Mouse (Mus musculus): Measurements from ENCODE around the gene Rbms3. TPM values are rescaled to one million over a fixed set of nuclear protein-coding genes. Genes with fewer than 3 reads are reported as not detected.

Gene Rbms3
- polyA plus RNA-seq, 1 experiment from 2014 or later, result 76.1 TPM

DNA sequence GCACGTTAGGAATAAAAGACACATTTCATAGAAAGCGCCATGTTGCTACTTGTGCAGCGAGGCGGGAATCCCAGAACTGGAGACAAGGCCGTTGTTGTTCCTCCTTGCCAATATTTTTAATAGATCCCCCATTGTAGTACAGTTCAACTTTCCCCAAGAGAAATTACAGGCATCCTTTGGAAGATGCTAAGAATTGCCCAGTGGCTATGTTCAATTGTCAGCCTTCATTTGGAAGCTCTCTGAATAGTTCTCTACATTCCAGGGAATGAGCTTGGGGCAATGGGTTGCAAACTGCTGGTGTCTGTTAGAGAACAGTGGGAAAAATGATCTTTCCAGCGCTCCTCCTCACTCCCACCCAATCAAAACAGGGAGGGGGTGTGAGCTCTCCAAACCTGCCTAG, 541.4 kb downstream of the Rbms3 start:
- Histone ChIP-seq H3K9me3 (replicated peaks; ENCODE audit: control insufficient read depth, low read length) (no peaks in the 10 kb centered on the region), H3K4me3 (replicated peaks; ENCODE audit: low read length) (no peak overlapping the region), H3K27ac (ENCODE audit: low read length) (no peak overlapping the region), H3K36me3 (ENCODE audit: control insufficient read depth, insufficient read depth, low read length) (no peaks in the 10 kb centered on the region), H3K4me1 (ENCODE audit: control insufficient read depth, insufficient read depth, low read length) (0 out of 2 replicates have a peak, but pooled peaks cover 8% of the 10 kb centered on the region), H3K27me3 (ENCODE audit: control insufficient read depth, insufficient read depth, low read length) (no peaks in the 10 kb centered on the region), H3K9ac (ENCODE audit: low read length) (no peak overlapping the region), H3K4me2 (ENCODE audit: low read depth, low read length) (no peak overlapping the region)
- no peak for ATAC-seq (ENCODE audit: insufficient read depth, low FRiP score)
- whole genome bisulfite sequencing, result 86% methylated on average over 6 of the region's 6 CpGs

- Histone ChIP-seq H3K4me2 (ENCODE audit: low read depth, low read length) (no peak overlapping the region), H3K27me3 (ENCODE audit: control insufficient read depth, insufficient read depth, low read length) (no peaks in the 10 kb centered on the region), H3K36me3 (ENCODE audit: control insufficient read depth, insufficient read depth, low read length) (no peaks in the 10 kb centered on the region), H3K9me3 (replicated peaks; ENCODE audit: control insufficient read depth, low read length) (no peaks in the 10 kb centered on the region), H3K9ac (ENCODE audit: low read length) (no peak overlapping the region), H3K27ac (ENCODE audit: low read length) (no peak overlapping the region), H3K4me1 (ENCODE audit: control insufficient read depth, insufficient read depth, low read length) (0 out of 2 replicates have a peak, but pooled peaks cover 2% of the 10 kb centered on the region), H3K4me3 (replicated peaks; ENCODE audit: low read length) (no peak overlapping the region)
- WGBS, result 88% methylated on average over 9 of the region's 9 CpGs
- ATAC-seq (ENCODE audit: insufficient read depth, low FRiP score), result no peak
Observed at GRCm38 (mm10) chr9:117085706-117086105, 544.0 kb downstream of the Rbms3 start.

- Histone ChIP-seq H3K36me3 (ENCODE audit: control insufficient read depth, insufficient read depth, low read length) (no peaks in the 10 kb centered on the region), H3K4me2 (ENCODE audit: low read depth, low read length) (no peak overlapping the region), H3K4me1 (ENCODE audit: control insufficient read depth, insufficient read depth, low read length) (0 out of 2 replicates have a peak, but pooled peaks cover 2% of the 10 kb centered on the region), H3K27ac (ENCODE audit: low read length) (no peak overlapping the region), H3K4me3 (replicated peaks; ENCODE audit: low read length) (no peak overlapping the region), H3K9ac (ENCODE audit: low read length) (no peak overlapping the region), H3K27me3 (ENCODE audit: control insufficient read depth, insufficient read depth, low read length) (no peaks in the 10 kb centered on the region), H3K9me3 (replicated peaks; ENCODE audit: control insufficient read depth, low read length) (no peaks in the 10 kb centered on the region)
- no peak for ATAC-seq (ENCODE audit: insufficient read depth, low FRiP score)
- WGBS, result 94% methylated on average over 2 of the region's 2 CpGs
Observed at GRCm38 (mm10) chr9:117084471-117084870, 545.2 kb downstream of the Rbms3 start.

DNA sequence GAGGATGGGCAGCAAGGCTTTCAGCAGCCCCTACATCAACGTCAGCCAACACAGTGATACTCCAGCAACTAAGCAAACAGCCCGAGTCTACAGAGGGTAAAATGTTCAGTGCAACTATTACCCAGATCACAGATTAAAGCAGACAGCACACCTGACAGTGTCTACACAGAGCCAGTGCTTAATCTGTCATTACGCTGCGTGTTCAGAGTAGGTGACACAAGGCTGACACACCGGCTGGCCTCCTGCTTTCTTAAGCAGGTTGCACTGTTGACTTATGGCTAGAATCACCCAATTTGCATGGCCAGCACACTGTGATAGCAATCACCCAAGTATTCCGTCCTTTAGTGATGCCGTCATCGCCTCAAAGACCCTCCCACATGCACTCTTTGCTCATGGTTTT, 550.2 kb downstream of the Rbms3 start:
- no peak overlapping the region for H3K9ac ChIP-seq (ENCODE audit: low read length)
- H3K9me3 ChIP-seq (replicated peaks; ENCODE audit: control insufficient read depth, low read length), result no peaks in the 10 kb centered on the region
- ATAC-seq (ENCODE audit: insufficient read depth, low FRiP score), result no peak
- no peaks in the 10 kb centered on the region for H3K36me3 ChIP-seq (ENCODE audit: control insufficient read depth, insufficient read depth, low read length)
- no peaks in the 10 kb centered on the region for H3K27me3 ChIP-seq (ENCODE audit: control insufficient read depth, insufficient read depth, low read length)
- H3K27ac ChIP-seq (ENCODE audit: low read length), result no peak overlapping the region
- 57% methylated on average over 8 of the region's 8 CpGs for WGBS
- H3K4me1 ChIP-seq (ENCODE audit: control insufficient read depth, insufficient read depth, low read length), result peaks cover 9% of the 10 kb centered on the region
- H3K4me3 ChIP-seq (replicated peaks; ENCODE audit: low read length), result no peak overlapping the region
- H3K4me2 ChIP-seq (ENCODE audit: low read depth, low read length), result no peak overlapping the region

GRCm38 (mm10) chr9:117077548-117077947, 552.2 kb downstream of the Rbms3 start:
- H3K27me3 ChIP-seq (ENCODE audit: control insufficient read depth, insufficient read depth, low read length), result no peaks in the 10 kb centered on the region
- H3K9me3 ChIP-seq (replicated peaks; ENCODE audit: control insufficient read depth, low read length), result no peaks in the 10 kb centered on the region
- H3K27ac ChIP-seq (ENCODE audit: low read length), result peak overlapping the region; percentile 57; the same call in 1 of the 2 replicates
- peaks cover 14% of the 10 kb centered on the region for H3K4me1 ChIP-seq (ENCODE audit: control insufficient read depth, insufficient read depth, low read length)
- no peak overlapping the region for H3K9ac ChIP-seq (ENCODE audit: low read length)
- no peaks in the 10 kb centered on the region for H3K36me3 ChIP-seq (ENCODE audit: control insufficient read depth, insufficient read depth, low read length)
- 49% methylated on average over 7 of the region's 7 CpGs for WGBS
- no peak overlapping the region for H3K4me3 ChIP-seq (replicated peaks; ENCODE audit: low read length)
- no peak overlapping the region for H3K4me2 ChIP-seq (ENCODE audit: low read depth, low read length)
- ATAC-seq (ENCODE audit: insufficient read depth, low FRiP score), result no peak

DNA sequence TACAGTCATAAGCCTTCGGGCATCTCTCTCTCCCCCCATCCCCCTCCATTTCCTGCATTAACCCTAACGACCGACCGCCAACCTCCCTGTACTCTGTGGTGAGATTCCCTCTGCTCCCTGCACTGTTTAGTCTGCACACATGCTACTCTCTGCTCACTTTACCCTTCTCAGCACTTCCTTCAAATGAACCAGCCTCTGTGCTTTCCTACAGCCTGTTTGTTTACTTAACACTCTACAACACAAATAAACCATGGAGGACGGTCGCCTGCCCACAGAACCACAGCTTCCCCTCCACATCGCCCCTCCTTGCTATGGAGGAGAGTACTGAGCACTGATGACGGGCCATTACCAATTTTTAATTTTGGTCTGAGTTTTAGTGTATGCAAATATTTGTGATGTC, 552.9 kb downstream of the Rbms3 start:
- H3K4me1 ChIP-seq (ENCODE audit: control insufficient read depth, insufficient read depth, low read length), result peaks cover 16% of the 10 kb centered on the region
- H3K27me3 ChIP-seq (ENCODE audit: control insufficient read depth, insufficient read depth, low read length), result no peaks in the 10 kb centered on the region
- WGBS, result 35% methylated on average over 8 of the region's 8 CpGs
- no peak overlapping the region for H3K9ac ChIP-seq (ENCODE audit: low read length)
- H3K27ac ChIP-seq (ENCODE audit: low read length), result no peak overlapping the region
- H3K9me3 ChIP-seq (replicated peaks; ENCODE audit: control insufficient read depth, low read length), result no peaks in the 10 kb centered on the region
- no peak for ATAC-seq (ENCODE audit: insufficient read depth, low FRiP score)
- H3K4me3 ChIP-seq (replicated peaks; ENCODE audit: low read length), result no peak overlapping the region
- no peak overlapping the region for H3K4me2 ChIP-seq (ENCODE audit: low read depth, low read length)
- no peaks in the 10 kb centered on the region for H3K36me3 ChIP-seq (ENCODE audit: control insufficient read depth, insufficient read depth, low read length)

DNA sequence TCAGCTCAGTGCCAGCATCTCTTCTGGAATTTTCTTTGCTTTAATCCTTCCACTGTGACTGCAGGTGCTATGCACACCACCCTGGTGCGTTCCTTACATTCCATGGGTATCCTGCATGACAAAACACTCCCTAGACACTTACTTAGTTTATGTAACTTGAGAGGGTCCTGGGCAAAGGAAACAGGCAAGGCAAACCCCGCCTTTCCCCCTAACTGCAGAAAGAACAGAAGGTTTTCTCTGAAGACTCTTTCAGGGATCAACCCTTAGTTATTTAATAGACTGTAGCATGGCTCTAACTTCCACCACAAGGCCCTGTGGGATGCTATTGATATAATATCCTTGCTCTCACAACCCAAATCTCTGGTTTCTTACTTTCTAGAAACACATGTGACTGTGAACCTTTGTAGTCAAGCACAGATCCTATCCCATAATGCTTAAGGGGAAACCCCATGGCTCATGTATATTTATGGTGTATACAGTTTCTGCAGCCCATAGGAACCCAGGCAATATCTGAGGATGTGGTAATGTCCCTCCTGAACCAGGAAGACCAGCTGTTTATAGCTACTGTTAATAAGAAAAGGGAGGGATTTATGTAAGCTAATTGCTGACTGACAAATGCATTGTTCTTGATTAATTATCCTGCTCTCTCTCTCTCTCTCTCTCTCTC, 557.1 kb downstream of the Rbms3 start:
- WGBS, result 31% methylated on average over 2 of the region's 2 CpGs

GRCm38 (mm10) chr9:117070616-117071015, 559.1 kb downstream of the Rbms3 start:
- Histone ChIP-seq H3K9ac (ENCODE audit: low read length) (no peak overlapping the region), H3K9me3 (replicated peaks; ENCODE audit: control insufficient read depth, low read length) (no peaks in the 10 kb centered on the region), H3K4me3 (replicated peaks; ENCODE audit: low read length) (no peak overlapping the region), H3K4me2 (ENCODE audit: low read depth, low read length) (no peak overlapping the region), H3K4me1 (ENCODE audit: control insufficient read depth, insufficient read depth, low read length) (peaks cover 7% of the 10 kb centered on the region; the same call in 1 of the 2 replicates), H3K27ac (ENCODE audit: low read length) (no peak overlapping the region), H3K36me3 (ENCODE audit: control insufficient read depth, insufficient read depth, low read length) (no peaks in the 10 kb centered on the region; the same call in 1 of the 2 replicates), H3K27me3 (ENCODE audit: control insufficient read depth, insufficient read depth, low read length) (no peaks in the 10 kb centered on the region)
- no peak for ATAC-seq (ENCODE audit: insufficient read depth, low FRiP score)
- 63% methylated on average over 2 of the region's 2 CpGs for WGBS

More for the DNA sequence above, 557.1 kb downstream of the Rbms3 start:
- H3K36me3 ChIP-seq (ENCODE audit: control insufficient read depth, insufficient read depth, low read length), result no peaks in the 10 kb centered on the region; the same call in 1 of the 2 replicates
- ATAC-seq (ENCODE audit: insufficient read depth, low FRiP score), result no peak
- H3K27me3 ChIP-seq (ENCODE audit: control insufficient read depth, insufficient read depth, low read length), result no peaks in the 10 kb centered on the region
- no peaks in the 10 kb centered on the region for H3K9me3 ChIP-seq (replicated peaks; ENCODE audit: control insufficient read depth, low read length)
- no peak overlapping the region for H3K4me2 ChIP-seq (ENCODE audit: low read depth, low read length)
- no peak overlapping the region for H3K4me3 ChIP-seq (replicated peaks; ENCODE audit: low read length)
- no peak overlapping the region for H3K27ac ChIP-seq (ENCODE audit: low read length)
- H3K4me1 ChIP-seq (ENCODE audit: control insufficient read depth, insufficient read depth, low read length), result peaks cover 8% of the 10 kb centered on the region; the same call in 1 of the 2 replicates
- H3K9ac ChIP-seq (ENCODE audit: low read length), result no peak overlapping the region

- ATAC-seq (ENCODE audit: insufficient read depth, low FRiP score), result no peak
- WGBS, result 90% methylated on average over 1 of the region's 1 CpGs
Observed at GRCm38 (mm10) chr9:117069232-117069631, 560.5 kb downstream of the Rbms3 start.

More at GRCm38 (mm10) chr9:117069232-117069631, 560.5 kb downstream of the Rbms3 start:
- Histone ChIP-seq H3K27me3 (ENCODE audit: control insufficient read depth, insufficient read depth, low read length) (no peaks in the 10 kb centered on the region), H3K4me3 (replicated peaks; ENCODE audit: low read length) (no peak overlapping the region), H3K9ac (ENCODE audit: low read length) (no peak overlapping the region), H3K4me1 (ENCODE audit: control insufficient read depth, insufficient read depth, low read length) (peaks cover 7% of the 10 kb centered on the region; the same call in 1 of the 2 replicates), H3K27ac (ENCODE audit: low read length) (no peak overlapping the region), H3K4me2 (ENCODE audit: low read depth, low read length) (no peak overlapping the region), H3K9me3 (replicated peaks; ENCODE audit: control insufficient read depth, low read length) (no peaks in the 10 kb centered on the region), H3K36me3 (ENCODE audit: control insufficient read depth, insufficient read depth, low read length) (no peaks in the 10 kb centered on the region; the same call in 1 of the 2 replicates)

All from stomach, embryonic 16.5 days (tissue).